Mouse (Mus musculus): ENCODE measurements around the gene Umps.

Gene Umps

DNA sequence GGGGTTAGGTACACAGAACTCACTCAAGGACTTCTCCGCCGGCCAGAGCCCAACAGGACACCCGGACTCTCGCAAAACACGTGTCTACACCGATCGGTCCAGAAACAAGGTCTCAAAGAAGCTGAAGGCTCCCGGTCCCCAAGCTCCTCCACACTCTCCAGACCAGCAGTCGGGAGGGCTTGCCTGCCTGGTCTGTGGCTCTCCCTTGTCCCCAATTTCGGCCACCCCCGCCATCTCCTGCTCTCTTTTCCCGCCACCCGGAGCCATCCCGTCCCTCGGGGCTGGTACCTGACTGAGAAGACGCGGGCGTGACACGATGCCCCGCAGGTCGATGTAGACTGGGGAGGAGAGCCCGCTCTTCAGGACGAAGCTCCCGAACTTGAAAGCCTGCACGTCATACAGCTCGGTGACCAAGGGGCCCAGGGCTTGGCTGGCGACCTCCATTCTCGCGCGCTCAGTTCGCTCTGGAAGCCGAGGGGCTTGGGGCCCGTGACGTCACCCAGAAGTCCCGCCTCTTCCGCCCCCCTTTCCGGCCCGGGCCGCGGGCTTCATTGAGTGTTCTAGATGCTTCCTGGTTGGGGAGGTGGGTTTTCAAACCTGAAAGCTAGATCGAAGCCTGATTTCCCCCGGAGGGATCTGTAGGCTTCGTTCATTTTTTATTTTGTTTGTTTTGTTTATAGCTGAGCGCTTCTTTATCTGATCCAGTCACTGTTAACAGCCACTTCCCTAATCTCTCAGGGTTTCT lies at the start of gene Umps:
Umps (minus strand) TSS at position 501 of the 745 bp plus-strand sequence.
- DNase-seq (ENCODE audit: low spot score in 2 of 2), result peak; percentile 71 to 76

DNA sequence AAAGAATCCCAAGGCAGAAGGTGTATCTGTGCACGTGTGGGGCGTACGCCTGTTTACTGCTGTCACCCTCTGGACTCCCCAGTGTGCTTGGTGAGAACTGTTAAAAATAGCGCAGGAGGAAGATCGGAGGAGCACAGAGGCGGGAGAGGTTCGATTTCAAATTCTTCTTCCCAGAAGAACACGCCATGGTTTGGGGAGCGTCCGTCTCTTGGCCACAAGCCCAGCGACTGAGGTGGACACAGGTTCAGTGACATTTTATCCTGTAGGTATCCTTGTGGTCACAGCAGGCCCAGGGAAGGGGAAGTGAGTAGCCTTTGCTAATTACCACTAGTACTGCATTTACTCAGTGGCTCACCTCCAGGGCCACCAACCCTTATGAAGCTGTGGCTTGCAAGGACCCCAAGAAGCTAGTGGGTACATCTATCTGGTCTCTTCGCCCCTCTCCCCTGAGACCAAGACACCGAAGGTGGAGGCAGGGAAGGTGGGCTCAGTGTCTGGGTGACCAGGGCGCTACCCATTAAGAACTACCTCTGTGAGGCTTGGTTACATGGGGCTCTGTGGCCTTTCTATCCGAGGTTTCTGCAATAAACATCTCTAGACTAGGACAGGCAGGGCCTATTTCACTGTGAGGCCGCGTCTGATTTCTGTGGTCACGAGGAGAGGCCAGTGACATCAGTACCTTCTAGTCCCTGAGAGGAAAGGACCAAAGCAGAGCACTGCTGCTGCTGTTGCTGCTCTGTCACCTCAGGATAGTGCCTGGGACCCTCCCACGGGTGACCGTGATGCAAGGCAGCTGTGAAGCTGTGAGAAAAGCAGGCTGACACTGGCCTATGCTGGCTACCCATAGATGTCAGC lies 45.4 kb upstream of the Umps start:
- DNase-seq (ENCODE audit: low spot score in 2 of 2), result no peak

DNA sequence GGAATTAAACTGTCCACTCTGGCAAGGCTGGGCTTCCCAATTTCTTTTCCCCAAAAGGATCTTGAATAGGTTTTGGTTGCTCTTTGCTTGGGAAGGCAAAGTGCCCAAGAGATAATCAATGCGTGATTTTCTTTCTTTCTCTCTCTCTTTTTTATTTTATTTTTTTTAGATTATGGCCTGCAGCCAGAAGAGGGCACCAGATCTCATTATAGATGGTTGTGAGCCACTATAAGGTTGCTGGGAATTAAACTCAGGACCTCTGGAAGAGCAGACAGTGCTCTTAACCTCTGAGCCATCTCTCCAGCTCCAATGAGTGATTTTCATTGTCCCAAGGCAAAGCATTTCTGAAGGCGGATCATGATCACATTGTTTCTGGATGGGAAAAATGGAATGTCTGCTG lies 42.7 kb upstream of the Umps start:
- no peak for DNase-seq (ENCODE audit: low spot score in 2 of 2)

DNA sequence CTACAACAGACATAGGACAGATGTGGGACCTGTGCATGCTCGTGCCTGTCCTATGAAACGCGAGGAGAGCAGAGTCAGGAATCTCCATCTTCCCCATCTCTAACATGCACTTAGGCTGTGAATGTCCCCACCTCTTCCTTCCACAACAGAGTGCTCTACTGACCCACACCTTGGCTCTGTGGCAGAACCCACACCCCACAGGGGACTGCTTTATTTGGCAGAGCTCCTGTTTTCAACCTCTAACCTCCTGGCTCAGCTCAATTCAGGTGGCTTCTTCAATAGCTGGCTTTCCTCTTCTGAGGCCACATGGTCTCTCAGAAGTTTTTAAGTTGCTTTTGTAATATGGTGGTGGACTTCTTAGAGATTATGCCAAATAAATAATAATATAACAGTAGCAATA lies 39.1 kb upstream of the Umps start:
- DNase-seq (ENCODE audit: low spot score in 2 of 2), result no peak

DNA sequence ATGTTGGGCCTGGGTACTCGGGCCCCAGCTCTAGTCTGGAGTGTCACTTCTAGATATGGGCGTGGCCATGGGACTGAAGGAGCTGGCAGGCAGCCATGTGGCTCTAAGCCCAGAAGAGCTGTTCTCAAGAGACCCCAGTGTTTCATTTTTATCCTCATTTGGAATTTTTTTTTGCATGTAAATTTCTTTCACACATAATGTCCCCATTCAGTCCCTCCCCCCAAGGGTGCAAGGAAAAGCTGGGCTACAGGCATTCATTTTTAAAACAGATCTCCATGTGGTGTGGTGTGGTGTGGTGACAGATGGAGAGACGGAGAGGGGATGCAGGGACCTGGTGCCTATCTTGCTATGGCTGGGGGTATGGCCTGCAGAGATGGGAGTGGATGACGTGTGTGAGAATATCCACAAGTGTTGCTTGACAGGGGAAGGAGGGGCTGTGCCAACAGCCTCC lies 37.3 kb upstream of the Umps start:
- peak; percentile 29 to 40 for DNase-seq (ENCODE audit: low spot score in 2 of 2)

DNA sequence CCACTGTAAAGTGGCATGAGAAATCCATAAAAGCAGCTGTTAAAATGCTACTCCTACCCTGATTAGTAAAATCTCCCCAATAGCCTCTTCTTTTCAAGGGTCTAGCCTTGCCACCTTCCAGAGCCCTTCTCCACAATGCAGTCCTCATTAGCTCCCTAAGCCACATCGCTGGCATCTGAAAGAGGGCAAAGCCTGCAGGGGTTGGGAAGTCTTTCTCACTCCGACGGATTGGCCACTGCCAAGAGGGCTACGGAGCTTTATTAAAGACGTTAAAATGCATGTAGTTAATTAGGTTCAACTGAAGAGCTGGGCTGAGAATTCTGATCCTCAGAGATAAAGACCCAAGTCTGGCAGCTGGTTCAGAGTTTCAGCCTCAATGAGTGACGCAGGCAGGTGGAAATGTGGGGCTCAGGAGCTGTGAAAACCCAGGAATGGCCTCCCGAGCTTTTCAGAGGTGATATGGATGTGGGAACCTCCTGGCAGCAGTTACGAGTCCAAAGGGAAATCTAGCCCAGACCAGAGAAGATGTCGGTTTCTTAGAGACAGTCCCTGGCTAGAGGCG lies 36.8 kb upstream of the Umps start:
- DNase-seq (ENCODE audit: low spot score in 2 of 2), result no peak

DNA sequence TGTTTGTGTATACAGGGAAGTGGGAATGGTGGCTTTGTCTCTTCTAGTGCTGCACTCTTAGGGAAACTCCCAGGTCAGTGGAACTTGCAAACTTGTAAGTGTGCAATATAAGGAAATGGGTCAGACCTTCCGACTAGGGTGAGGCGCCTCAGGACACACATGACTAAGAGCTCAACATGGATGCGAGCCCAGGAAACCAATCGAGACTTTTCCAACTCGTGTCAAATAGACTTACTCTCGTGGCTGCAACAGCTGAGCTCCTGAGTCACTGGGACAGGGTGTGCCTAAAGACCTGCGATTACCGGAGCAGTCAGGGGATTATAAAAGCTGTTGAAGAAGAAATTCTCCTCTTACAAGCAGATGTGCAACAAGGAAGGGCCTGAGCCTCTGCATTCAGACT lies 33.9 kb upstream of the Umps start:
- DNase-seq (ENCODE audit: low spot score in 2 of 2), result no peak

DNA sequence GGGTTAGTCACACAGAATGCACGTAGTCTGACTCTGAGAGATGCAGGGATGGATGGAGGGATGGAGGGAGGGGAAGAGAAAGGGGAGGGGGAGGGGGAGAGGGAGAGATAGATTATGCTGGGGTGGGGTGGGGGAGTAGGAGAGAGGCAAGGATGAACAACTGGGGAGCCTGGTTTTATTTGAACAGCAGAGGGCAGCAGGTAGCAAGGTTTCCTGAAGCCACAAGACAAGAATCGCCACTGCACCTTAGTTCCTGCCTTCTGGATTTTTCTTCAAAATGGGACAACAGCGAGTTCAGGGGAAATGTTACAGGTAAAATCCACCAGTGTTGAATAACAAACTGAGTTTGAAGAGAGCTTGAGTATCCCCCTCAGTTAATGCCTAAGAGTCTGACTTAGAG lies 32.5 kb upstream of the Umps start:
- peak in 1 of 2 experiments; percentile 34 for DNase-seq (ENCODE audit: low spot score in 2 of 2)

DNA sequence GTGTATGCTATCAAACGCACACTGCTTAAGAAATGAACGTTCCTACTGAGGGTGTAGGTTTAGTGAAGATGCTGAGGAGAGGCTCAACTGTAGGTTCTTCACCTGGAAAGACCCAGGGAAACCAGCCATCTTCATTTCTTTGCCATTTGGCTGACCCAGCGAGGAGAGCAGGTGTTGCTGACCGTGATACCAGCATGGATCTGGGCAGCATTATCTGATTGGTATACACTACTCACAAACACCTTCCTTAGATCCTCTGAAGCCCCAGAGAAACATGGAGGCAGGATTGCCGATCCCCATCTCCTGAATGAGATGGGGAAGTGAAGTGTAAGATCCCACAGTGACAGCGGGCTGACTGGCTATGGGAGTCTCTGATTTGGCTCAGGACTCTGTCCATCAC lies 31.2 kb upstream of the Umps start:
- DNase-seq (ENCODE audit: low spot score in 2 of 2), result no peak

DNA sequence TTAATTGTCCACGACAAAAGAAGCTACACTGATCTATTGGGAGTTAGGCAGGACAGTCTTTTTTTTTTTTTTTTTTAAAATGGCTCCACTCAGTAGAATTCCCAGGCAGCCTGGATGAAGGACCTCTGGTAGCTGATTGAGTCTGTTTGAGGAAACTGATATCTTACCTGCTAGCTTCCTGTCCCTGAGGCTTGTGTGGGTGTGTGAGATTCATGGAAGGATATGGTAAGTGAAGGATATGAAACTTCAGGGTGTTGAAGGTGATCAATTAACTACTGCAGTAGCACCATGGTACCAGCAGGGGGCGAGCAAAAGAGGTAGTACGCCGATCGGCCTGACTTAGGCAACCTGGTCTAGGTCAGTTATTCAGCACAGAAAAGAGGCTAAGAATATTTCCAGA lies 29.2 kb upstream of the Umps start:
- DNase-seq (ENCODE audit: low spot score in 2 of 2), result no peak

DNA sequence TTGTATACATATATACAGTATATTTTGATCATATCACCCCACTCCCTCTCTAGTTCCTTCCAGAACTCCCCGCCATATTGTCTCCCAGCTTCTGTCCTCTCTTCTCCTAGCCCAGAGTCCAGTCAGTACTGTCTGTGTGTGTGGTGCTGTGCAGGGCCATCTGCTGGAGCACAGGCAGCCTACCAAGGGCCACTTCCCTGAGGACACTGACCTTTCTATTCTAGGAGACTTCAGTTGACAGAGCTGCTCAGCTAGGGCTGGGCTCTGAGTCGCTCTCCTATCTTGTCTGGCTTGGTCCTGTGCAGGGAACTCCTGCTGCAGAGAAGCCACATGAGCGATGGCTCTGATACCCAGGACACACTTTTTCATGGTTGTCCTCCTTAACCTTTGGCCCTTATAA lies 28.7 kb upstream of the Umps start:
- no peak for DNase-seq (ENCODE audit: low spot score in 2 of 2)

DNA sequence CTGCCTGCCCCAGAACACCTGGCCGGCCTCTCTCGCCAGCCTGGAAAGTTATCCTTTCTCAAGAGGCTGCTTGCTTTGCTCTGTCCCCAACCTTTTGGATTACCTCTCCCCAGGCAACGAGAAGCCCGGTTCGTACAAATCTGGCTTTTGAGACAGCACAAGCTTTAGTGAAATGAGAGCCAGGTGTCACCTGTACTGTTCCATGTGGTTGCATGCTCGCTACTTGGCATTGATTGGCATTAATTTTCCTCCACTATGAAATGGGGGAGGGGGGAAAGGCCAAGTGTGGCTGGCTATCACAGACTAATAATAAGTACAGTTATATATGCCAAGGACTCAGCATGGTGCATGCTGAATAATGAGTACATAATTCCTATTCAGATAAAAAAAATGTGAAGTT lies 27.5 kb upstream of the Umps start:
- DNase-seq (ENCODE audit: low spot score in 2 of 2), result no peak

DNA sequence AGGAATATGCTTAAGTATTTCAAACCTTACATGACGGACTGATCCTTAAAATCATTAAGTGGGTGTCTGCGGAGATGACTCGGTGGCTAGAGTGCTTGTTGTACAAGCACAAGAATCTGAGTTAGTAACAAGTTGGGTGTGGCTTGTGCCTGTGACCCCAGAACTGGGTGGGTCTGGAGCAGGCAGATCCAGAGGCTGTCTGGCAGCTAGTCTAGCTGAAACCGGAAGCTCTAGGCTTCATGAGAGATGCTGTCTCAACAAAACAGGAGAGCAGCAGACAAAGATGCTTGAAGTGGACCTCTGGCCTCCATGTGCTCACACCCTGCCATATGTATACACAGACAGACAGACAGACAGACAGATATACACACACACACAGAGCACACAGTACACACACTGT lies 23.9 kb upstream of the Umps start:
- no peak for DNase-seq (ENCODE audit: low spot score in 2 of 2)

DNA sequence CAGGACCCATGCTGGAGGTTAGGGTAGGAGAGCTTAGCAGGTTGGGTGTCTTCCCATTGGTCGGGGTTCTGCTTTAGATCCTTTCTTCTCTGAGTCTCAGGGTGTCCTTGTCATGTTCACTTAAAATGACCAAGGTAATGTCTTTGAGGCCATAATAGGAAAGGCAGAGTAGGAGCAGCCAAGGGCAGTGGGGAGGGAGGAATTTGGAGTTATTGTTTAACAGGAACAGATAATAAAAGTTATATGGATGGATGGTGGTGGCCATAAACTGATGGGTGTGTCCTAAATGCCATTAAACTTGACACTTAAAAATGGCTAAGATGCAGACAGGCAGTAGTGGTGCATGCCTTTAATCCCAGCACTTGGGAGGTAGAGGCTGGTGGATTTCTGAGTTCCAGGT lies 22.3 kb upstream of the Umps start:
- DNase-seq (ENCODE audit: low spot score in 2 of 2), result no peak

DNA sequence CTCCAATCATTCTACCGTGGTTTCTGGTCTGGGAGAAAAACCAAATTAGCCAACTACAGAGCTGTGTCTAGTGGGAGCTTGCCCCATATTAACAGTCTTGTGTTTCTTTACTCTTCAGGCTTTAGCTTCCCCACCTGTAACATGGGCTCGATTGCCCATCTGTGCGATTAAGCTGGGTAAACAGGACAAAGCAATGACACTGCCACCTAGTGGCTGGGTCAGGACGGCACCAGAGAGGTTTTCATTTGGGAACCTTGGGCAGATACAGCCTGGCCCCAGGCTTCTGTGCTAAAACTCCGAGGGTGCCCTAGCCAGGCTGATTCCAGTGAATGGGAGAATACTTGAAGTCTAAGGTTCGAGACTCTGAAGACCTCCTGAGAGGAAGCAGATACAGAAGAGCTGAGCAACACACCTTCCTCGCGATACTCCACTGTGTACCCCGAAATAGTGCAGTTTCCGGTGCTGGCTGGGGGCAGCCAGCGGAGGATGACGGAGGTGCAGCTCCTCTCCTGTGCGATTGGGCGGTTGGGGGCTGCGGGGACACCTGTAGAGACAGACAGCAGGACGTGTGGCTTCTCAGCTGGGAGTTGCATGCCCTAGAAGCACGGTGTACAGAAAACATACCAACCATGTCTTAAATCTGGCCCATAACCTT lies 21.6 kb upstream of the Umps start:
- DNase-seq (ENCODE audit: low spot score in 2 of 2), result peak in 1 of 2 experiments; percentile 56

DNA sequence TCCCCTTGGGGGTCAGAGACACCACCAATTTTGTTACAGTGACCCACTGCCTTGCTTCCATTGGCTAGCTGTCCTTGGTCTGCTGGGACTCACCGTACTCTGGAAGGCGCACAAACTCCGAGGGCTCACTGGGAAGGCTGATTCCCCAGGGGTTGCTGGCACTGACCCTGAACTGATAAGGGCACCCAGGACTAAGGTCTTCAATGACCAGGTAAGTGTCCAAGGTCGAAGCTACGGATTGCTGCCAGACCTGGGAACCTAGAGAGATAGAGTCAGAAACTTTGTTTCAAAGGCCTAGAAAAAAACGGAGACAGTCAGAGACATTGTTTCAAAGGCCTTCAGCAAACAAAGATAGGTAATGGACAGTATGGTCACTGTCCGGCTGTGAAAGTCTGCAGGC lies 20.2 kb upstream of the Umps start:
- no peak for DNase-seq (ENCODE audit: low spot score in 2 of 2)

DNA sequence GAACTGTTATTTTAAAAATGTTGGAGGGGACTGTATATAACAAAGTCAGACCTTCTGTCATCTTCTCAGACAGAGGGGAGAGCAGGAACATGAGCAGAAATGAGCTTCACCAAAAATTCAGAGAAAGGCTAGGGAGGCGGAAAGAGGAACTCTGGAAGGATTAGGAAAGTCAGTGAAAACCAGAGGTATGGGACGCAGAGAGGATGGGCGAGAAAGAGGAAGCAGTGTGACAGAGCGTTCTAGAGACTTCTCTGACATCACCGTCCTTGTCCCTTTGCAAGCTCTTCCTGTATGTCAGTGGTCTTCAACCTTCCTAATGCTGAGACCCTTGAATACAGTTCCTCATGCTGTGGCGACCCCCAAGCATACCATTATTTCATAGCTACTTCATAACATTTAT lies 18.5 kb upstream of the Umps start:
- no peak for DNase-seq (ENCODE audit: low spot score in 2 of 2)

DNA sequence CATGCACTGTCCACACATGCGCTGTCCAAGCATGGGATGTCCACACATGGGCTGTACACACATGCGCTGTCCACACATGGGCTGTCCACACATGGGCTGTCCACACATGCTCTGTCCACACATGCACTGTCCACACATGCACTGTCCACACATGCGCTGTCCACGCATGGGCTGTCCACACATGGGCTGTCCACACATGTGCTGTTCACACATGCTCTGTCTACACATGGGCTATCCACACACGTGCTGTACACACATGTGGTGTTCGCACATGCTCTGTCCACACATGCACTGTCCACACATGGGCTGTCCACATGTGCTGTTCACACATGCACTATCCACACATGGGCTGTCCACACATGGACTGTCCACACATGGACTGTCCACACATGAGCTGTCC lies 16.9 kb upstream of the Umps start:
- DNase-seq (ENCODE audit: low spot score in 2 of 2), result no peak

DNA sequence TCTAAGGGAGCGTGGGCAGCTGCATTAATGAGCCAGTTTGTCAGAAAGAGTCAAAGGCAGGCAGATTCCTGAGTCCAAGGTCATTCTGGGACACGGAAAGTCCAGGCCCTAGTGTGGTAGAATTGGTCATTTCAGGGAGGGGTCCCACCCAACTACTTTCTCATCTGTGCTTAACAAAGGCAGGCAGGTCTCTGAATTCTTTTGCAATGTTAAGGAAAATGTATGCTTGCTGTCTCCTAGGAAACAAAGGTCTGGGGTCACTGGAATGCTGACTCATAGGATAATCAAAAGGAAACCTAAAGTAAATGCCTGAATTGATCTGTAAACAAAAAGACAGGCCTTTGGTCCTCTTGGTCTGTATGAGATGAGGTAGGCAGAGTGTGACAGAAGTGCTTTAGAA lies 13.0 kb upstream of the Umps start:
- no peak for DNase-seq (ENCODE audit: low spot score in 2 of 2)

DNA sequence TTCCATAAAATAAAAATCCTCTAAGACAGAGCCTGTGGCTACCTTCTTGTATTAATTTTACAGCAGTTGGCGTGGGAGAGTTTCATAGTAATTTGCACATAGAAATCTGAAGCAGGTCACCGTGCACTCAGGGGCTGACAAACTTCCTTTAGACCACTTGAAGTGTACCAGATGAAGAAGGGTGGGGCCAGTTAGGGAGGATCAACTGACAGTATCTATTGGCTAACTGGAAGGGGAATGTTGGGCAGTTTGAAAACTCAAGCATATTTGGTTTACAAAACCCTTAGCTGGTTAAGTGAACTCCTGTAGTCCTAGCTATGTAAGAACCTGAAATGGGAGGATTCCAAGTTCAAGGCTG lies 424 bp upstream of the Umps start:
- no peak for DNase-seq (ENCODE audit: low spot score in 2 of 2)

DNA sequence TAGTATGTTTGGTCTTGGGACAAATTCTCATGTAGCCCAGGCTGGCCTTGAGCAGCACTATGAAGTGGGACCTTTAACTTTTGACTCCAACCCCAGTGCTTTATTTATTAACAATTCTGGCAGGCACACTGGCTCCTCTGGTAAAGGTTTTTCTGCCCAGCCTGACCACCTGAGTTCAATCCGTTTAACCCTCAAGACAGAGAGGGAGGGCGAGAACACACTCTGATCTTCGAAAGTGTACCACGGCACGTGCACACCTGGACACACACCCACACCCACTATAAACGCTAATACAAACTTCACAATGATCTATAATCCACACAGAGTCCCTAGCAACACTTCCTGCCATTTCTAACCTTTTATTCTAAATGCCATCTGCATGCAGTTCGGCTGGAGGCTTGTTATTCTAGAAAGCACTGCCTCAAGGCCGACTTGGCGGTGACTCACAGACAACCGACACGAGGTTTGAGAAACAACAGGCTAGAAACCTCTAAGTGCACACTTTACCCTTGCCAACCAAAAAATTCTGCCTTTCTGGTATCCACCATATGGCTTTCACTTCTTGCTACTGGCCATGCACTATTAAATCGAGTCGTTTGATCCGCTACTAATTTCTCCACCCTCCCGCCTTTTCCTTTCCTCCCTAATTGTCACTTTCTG lies 830 bp downstream of the Umps start:
- DNase-seq (ENCODE audit: low spot score in 2 of 2), result no peak

DNA sequence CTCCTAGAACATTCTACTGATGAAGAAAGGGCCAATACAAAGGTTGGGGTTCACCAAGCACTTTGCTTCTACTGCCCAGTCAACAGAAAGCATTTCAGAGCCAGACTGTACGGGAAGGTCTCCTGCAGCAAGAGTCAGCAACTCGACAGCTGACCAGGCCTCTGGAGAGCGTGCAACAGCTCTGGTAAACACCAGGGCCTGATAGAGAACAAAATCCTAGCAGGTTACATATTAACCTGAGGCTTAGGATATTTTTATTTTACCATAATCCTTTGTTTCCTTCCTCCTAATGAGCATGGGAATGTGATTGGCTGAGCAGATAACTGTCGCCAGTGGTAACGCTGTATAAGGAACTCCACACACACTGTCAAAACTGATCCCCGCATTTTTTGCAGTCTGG lies 3.3 kb downstream of the Umps start:
- no peak for DNase-seq (ENCODE audit: low spot score in 2 of 2)

Measured in frontal cortex, postnatal 25 days (tissue).